Mouse (Mus musculus) cerebellum, adult (tissue): Measurements from ENCODE around the gene Dmrtb1.
A peak's percentile ranks its signal among the peaks of the same experiment; 100 is the strongest.

Source experiments
- ATAC-seq: cut with Nextera tagmentation; 2 replicates; pipeline ENCODE4 v1.9.2; 2017; ENCODE audit warnings: mild to moderate bottlenecking, moderate library complexity, mixed read lengths; ENCODE audit not compliant: insufficient number of reproducible peaks, low FRiP score, low TSS enrichment

The Dmrtb1 gene

GRCm38 (mm10) chr4:107683006-107683756 is 849 bp downstream of the Dmrtb1 start:
- ATAC-seq, result no peak

- ATAC-seq, result no peak
Measured at GRCm38 (mm10) chr4:107681099-107681849, 2.8 kb downstream of the Dmrtb1 start.

GRCm38 (mm10) chr4:107680311-107681098 is 3.5 kb downstream of the Dmrtb1 start:
- no peak for ATAC-seq

GRCm38 (mm10) chr4:107675645-107676044 is 8.4 kb downstream of the Dmrtb1 start:
- no peak for ATAC-seq

- no peak for ATAC-seq
Measured at GRCm38 (mm10) chr4:107674322-107674644, 9.7 kb downstream of the Dmrtb1 start.

GRCm38 (mm10) chr4:107673638-107674321 is 10.2 kb downstream of the Dmrtb1 start:
- no peak for ATAC-seq

GRCm38 (mm10) chr4:107670731-107671130 is 13.3 kb downstream of the Dmrtb1 start:
- no peak for ATAC-seq

GRCm38 (mm10) chr4:107668514-107668913 is 15.5 kb downstream of the Dmrtb1 start:
- no peak for ATAC-seq

- 0 out of 2 replicates have a peak, but pooled peaks have one; percentile 26 for ATAC-seq
Measured at GRCm38 (mm10) chr4:107660649-107661048, 23.4 kb downstream of the Dmrtb1 start.

GRCm38 (mm10) chr4:107653280-107653643 is 30.8 kb downstream of the Dmrtb1 start:
- no peak for ATAC-seq

- ATAC-seq, result peak; percentile 80
Measured at GRCm38 (mm10) chr4:107652598-107653279, 31.3 kb downstream of the Dmrtb1 start.

GRCm38 (mm10) chr4:107651021-107651496 is 33.0 kb downstream of the Dmrtb1 start:
- no peak for ATAC-seq

GRCm38 (mm10) chr4:107648959-107649485 is 35.0 kb downstream of the Dmrtb1 start:
- ATAC-seq, result no peak

GRCm38 (mm10) chr4:107641624-107642023 is 42.4 kb downstream of the Dmrtb1 start:
- ATAC-seq, result no peak

GRCm38 (mm10) chr4:107638303-107638702 is 45.7 kb downstream of the Dmrtb1 start:
- ATAC-seq, result no peak

GRCm38 (mm10) chr4:107637670-107638069 is 46.4 kb downstream of the Dmrtb1 start:
- ATAC-seq, result no peak

- ATAC-seq, result no peak
Measured at GRCm38 (mm10) chr4:107636099-107636498, 47.9 kb downstream of the Dmrtb1 start.

- no peak for ATAC-seq
Measured at GRCm38 (mm10) chr4:107634631-107635030, 49.4 kb downstream of the Dmrtb1 start.

- no peak for ATAC-seq
Measured at GRCm38 (mm10) chr4:107628921-107629411, 55.1 kb downstream of the Dmrtb1 start.
